Mouse (Mus musculus) erythroblast, embryonic 14.5 days (primary cell): Measurements from ENCODE around the gene Exosc5.

Source experiments
- GATA1 ChIP-seq: IDR thresholded peaks from 2 replicates; pipeline ENCODE4 v1.6.1; 2012; ENCODE audit warnings: low read length, inconsistent platforms, mixed read lengths
- TAL1 ChIP-seq: IDR thresholded peaks from 3 replicates; pipeline ENCODE4 v1.6.1; 2012; ENCODE audit warnings: low read length, inconsistent platforms, mixed read lengths

DNA sequence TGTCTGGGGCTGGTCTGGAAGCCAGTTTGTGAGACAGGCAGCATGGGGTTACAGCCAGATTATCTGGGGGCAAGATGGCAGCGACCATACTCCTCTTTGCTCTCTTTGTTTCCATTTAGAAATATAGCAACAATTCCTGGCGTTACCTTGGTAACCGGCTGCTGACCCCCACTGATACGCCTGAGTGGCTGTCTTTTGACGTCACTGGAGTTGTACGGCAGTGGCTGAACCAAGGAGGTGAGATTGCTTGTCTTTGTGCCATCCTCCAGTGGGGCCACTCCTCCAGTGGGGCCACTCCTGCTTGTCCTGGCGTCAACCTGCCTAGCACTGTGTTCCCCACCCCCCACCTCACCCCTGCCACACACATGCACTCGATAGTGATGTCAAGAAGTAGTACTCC lies 35.1 kb downstream of the Exosc5 start:
- TF ChIP-seq GATA1 = no peak
- TF ChIP-seq TAL1 = no peak
